Mouse (Mus musculus) T-cell, adult 66 days (primary cell): ENCODE results near the gene Olfr839-ps1. TPM values are rescaled to one million over a fixed set of nuclear protein-coding genes. Genes with fewer than 3 reads are reported as not detected.

Experiments used
- total RNA-seq, 2 experiments: library from RNA; stranded (reverse); gene quantifications; 3 replicates in 1 of 2; 4 replicates in 1 of 2; pipeline ENCODE4 v1.2.4; 2023

Olfr839-ps1 gene
- total RNA-seq: not detected

GRCm38 (mm10) chr9:19177212-19177611 is at the start of gene Olfr839-ps1:
TSS of gene Olfr839-ps1 (minus strand) at chr9:19177312.

GRCm38 (mm10) chr9:19136017-19136416 is 41.1 kb downstream of the Olfr839-ps1 start, which contains the start of gene Olfr837:
TSS of gene Olfr837 (plus strand) at chr9:19136317.

GRCm38 (mm10) chr9:19120082-19120481 is 57.0 kb downstream of the Olfr839-ps1 start, which contains the start of gene Olfr836:
TSS of gene Olfr836 (plus strand) at chr9:19120382.

Other genes starting within 250 kb of the Olfr839-ps1 start
- gene Olfr832, start 240.2 kb downstream of the Olfr839-ps1 start, total RNA-seq: not detected
- gene Olfr834, start 189.3 kb downstream of the Olfr839-ps1 start, total RNA-seq: not detected
- not detected for gene Olfr835, start 144.6 kb downstream of the Olfr839-ps1 start, total RNA-seq
- not detected for gene Olfr836, start 56.9 kb downstream of the Olfr839-ps1 start, total RNA-seq
- not detected for gene Olfr837, start 41.0 kb downstream of the Olfr839-ps1 start, total RNA-seq
- not detected for gene Olfr843, start 74.7 kb upstream of the Olfr839-ps1 start, total RNA-seq
- not detected for gene Olfr844, start 139.0 kb upstream of the Olfr839-ps1 start, total RNA-seq
- not detected for gene Olfr845, start 159.1 kb upstream of the Olfr839-ps1 start, total RNA-seq
- not detected for gene Olfr846, start 186.7 kb upstream of the Olfr839-ps1 start, total RNA-seq
- gene Olfr847, start 201.4 kb upstream of the Olfr839-ps1 start, total RNA-seq: not detected